Comparison of ENCODE assay signal across 13 mouse cellular contexts in the genomic region with DNA sequence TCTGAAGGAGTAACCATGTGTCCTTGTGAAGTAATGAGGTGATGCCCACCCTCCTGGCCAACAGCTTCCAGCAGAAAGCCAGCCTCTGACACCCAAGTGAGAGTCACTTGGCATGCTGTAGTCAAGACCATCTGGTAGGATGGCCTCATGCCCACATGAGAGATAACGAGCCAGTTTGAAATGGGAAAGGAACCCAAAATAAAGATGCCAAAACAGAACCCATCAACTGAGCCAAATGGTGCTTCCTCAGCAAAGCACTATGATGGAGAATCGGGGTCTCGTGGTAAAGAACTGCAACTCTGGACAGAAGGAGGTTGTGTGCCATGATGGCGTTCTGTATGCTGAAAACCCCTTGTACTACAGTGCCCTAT. TPM values are rescaled to one million over a fixed set of nuclear protein-coding genes. Genes with fewer than 3 reads are reported as not detected.
DNase-seq lines count a peak whose midpoint lies in the region; ATAC-seq lines count a peak whose summit lies in the region.
"Had no signal": no experiment of that assay in that cellular context is flagged by ENCODE, and none has a peak within 500 bp of the region (broad histone marks: within the 10 kb centered on the region; RNA-seq: fewer than 3 reads in every experiment).

No protein-coding gene starts in this region.

- H3K4me3 ChIP-seq in forebrain, embryonic 13.5 days: no peak overlapping the region
- H3K4me3 ChIP-seq in forebrain, embryonic 11.5 days (ENCODE audit: low read depth, low read length): no peak overlapping the region
- H3K4me3 ChIP-seq: left cerebral cortex, adult 2 months had no signal

- H3K4me2 ChIP-seq in forebrain, embryonic 13.5 days: no peak overlapping the region
- no peak overlapping the region for H3K4me2 ChIP-seq in forebrain, embryonic 11.5 days (ENCODE audit: low read depth, low read length, severe bottlenecking)

- H3K27ac ChIP-seq in forebrain, embryonic 13.5 days: no peak overlapping the region
- no peak overlapping the region for H3K27ac ChIP-seq in forebrain, embryonic 11.5 days (ENCODE audit: low read depth, low read length)
- H3K27ac ChIP-seq: left cerebral cortex, adult 2 months; liver, embryonic 14.5 days had no signal

- H3K27me3 ChIP-seq in forebrain, embryonic 13.5 days: no peaks in the 10 kb centered on the region
- no peaks in the 10 kb centered on the region for H3K27me3 ChIP-seq in forebrain, embryonic 11.5 days (ENCODE audit: control insufficient read depth, insufficient read depth, low read length)

- H3K36me3 ChIP-seq in forebrain, embryonic 13.5 days (ENCODE audit: poor library complexity, severe bottlenecking): no peaks in the 10 kb centered on the region
- no peaks in the 10 kb centered on the region for H3K36me3 ChIP-seq in forebrain, embryonic 11.5 days (ENCODE audit: control insufficient read depth, insufficient read depth, low read length)

- no peaks in the 10 kb centered on the region for H3K9me3 ChIP-seq in forebrain, embryonic 13.5 days (replicated peaks)
- no peaks in the 10 kb centered on the region for H3K9me3 ChIP-seq in forebrain, embryonic 11.5 days (ENCODE audit: control insufficient read depth, low read length)

- no peak overlapping the region for H3K9ac ChIP-seq in forebrain, embryonic 13.5 days
- no peak overlapping the region for H3K9ac ChIP-seq in forebrain, embryonic 11.5 days (ENCODE audit: low read length)
- H3K9ac ChIP-seq: liver, embryonic 14.5 days had no signal

- no peaks in the 10 kb centered on the region for H3K4me1 ChIP-seq in forebrain, embryonic 13.5 days
- H3K4me1 ChIP-seq in forebrain, embryonic 11.5 days (replicated peaks; ENCODE audit: control insufficient read depth, insufficient read depth, low read length): no peaks in the 10 kb centered on the region

- DNase-seq in forebrain, embryonic 11.5 days (ENCODE audit: low spot score): no peak
- DNase-seq in right cerebral cortex, adult 18-20 months: peak; percentile 49
- DNase-seq in right cerebral cortex, postnatal 14 days: no peak
- peak; percentile 68 for DNase-seq in layer of hippocampus, adult 11-12 months (ENCODE audit: low spot score)
- DNase-seq in telencephalon, adult 2 months (ENCODE audit: low read depth, low spot score): peak; percentile 51
- no peak for DNase-seq in lung, postnatal 25 days (ENCODE audit: low spot score)
- DNase-seq in c-Kit-positive CD71-positive TER-119-positive erythroid progenitor cells, embryonic 14.5 days (ENCODE audit: low spot score): no peak
- DNase-seq: heart, postnatal 4 days; kidney, adult 9 months; thymus, adult 2 months had no signal

- peak; percentile 59; the same call in 1 of the 2 replicates for ATAC-seq in forebrain, embryonic 13.5 days
- no peak for ATAC-seq in forebrain, embryonic 11.5 days (replicated peaks; ENCODE audit: low FRiP score)

- 86% methylated on average over 4 of the region's 4 CpGs for WGBS in forebrain, embryonic 13.5 days
- 90% methylated on average over 4 of the region's 4 CpGs for WGBS in forebrain, embryonic 11.5 days

RNA-seq across cellular contexts. Expression of gene Fam189a1, which starts 51.3 kb away (rescaled TPM):
- polyA plus RNA-seq in forebrain, embryonic 13.5 days (2015; fragmentation: Nextera tagmentation; extraction: Ambion mirVana): 3.0 and 3.8 TPM in 2 replicates
- polyA plus RNA-seq in forebrain, embryonic 11.5 days (2014; fragmentation: Nextera tagmentation; extraction: Ambion mirVana): 2.7 and 4.0 TPM in 2 replicates

Comparison
In these comparisons a context has a peak if more than half of its experiments do, and no peak if none do; other contexts are left out.
1. DNase-seq: peak in right cerebral cortex, adult 18-20 months (single experiment), layer of hippocampus, adult 11-12 months (single experiment) and telencephalon, adult 2 months (single experiment); none in forebrain, embryonic 11.5 days (single experiment), right cerebral cortex, postnatal 14 days (single experiment), lung, postnatal 25 days (single experiment) and c-Kit-positive CD71-positive TER-119-positive erythroid progenitor cells, embryonic 14.5 days (single experiment).